Mouse (Mus musculus): ENCODE results near the gene Gstp1.

DNA sequence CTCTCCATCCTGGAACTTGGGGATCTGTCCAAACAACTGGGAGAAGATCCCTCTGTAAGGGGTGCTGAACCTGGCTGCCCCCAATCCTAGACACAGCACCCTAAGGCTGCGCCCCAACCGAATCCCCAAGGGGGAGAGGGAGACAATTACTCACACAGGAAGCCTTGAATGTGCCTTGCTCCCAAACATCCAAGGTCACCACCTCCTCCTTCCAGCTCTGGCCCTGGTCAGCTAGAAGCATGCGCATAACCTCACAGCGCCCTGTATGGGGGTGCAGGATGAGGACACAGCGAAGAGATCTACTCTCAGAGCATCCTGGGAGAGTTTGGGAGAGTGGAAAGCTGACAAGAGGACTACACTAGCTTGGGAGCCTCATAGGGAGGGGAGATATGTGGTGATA is 20.8 kb upstream of the Gstp1 start:
- TF ChIP-seq GATA1 (IDR thresholded peaks at IDR 0.05; ENCODE audit: low read length) (no peak), TAL1 (IDR thresholded peaks at IDR 0.05; ENCODE audit: low read length) (no peak)

Data from erythroblast, embryonic 14.5 days (primary cell).